ENCODE assay signal across 8 mouse cellular contexts in the genomic region with DNA sequence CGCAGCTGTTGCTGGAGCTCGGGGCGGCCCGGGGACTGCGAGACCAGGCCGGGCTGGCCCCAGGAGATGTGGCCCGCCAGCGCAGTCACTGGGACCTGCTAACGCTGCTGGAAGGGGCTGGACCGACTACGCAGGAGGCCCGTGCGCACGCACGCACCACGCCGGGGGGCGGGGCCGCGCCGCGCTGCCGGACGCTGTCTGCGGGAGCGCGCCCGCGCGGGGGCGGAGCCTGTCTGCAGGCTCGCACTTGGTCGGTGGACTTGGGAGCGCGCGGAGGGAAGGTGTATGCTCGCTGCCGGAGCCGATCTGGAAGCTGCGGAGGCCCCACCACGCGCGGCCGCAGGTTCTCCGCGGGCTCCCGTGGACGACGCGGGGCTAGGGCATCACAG. TPM values are rescaled to one million over a fixed set of nuclear protein-coding genes. Genes with fewer than 3 reads are reported as not detected.
DNase-seq lines count a peak whose midpoint lies in the region; ATAC-seq and TF ChIP-seq lines count a peak whose summit lies in the region.

No protein-coding gene starts in this region.

- WGBS in hindbrain, embryonic 14.5 days = 1% methylated on average over 49 of the region's 50 CpGs

- H3K4me3 ChIP-seq in hindbrain, embryonic 14.5 days (replicated peaks; ENCODE audit: low read length) = peak overlapping the region; percentile 74

- H3K36me3 ChIP-seq in hindbrain, embryonic 14.5 days (replicated peaks; ENCODE audit: control insufficient read depth, insufficient read depth) = no peaks in the 10 kb centered on the region

- in situ Hi-C loops in Patski (cut with MboI; ENCODE audit: low pct_unique_long_range_greater_than_20kb) = no loop called here

- H3K4me1 ChIP-seq in hindbrain, embryonic 14.5 days (replicated peaks; ENCODE audit: control insufficient read depth, insufficient read depth, low read length) = peaks cover 43% of the 10 kb centered on the region

- CTCF ChIA-PET in Patski (lab: Charles Lee) = no interaction called here

- POLR2A ChIA-PET in Patski (lab: Charles Lee) = interaction anchor here (1.3 to 1.4 kb wide), 2 partner anchors 11 to 15 kb away, joined by 3 to 6 read pairs; a partner anchor contains a TSS

- peak overlapping the region; percentile 98 for H3K4me2 ChIP-seq in hindbrain, embryonic 14.5 days (replicated peaks)

- ATAC-seq in Patski = peak; percentile 82
- ATAC-seq in hindbrain, embryonic 14.5 days (ENCODE audit: low FRiP score) = peak; percentile 83

- TF ChIP-seq CTCF in Patski (IDR thresholded peaks at IDR 0.05) = no peak

- H3K9ac ChIP-seq in hindbrain, embryonic 14.5 days = peak overlapping the region; percentile 95

- H3K9me3 ChIP-seq in hindbrain, embryonic 14.5 days (ENCODE audit: control insufficient read depth, low read length) = no peaks in the 10 kb centered on the region

- DNase-seq in Patski (ENCODE audit: low read depth, low spot score) = no peak
- peak; percentile 99 for DNase-seq in cerebellum, postnatal 25 days
- DNase-seq in frontal cortex, postnatal 25 days (ENCODE audit: low spot score in 2 of 2) = peak; percentile 95 to 96
- peak; percentile 98 for DNase-seq in hindbrain, embryonic 14.5 days (ENCODE audit: low spot score)
- peak; percentile 99 for DNase-seq in left cerebral cortex, adult 11 months (ENCODE audit: low spot score)
- peak; percentile 98 for DNase-seq in lung, postnatal 36 days
- DNase-seq in retina, embryonic 14.5 days (ENCODE audit: low spot score) = peak; percentile 95
- peak; percentile 97 to 98 for DNase-seq in thymus, postnatal 36 days

- H3K27me3 ChIP-seq in Patski = no peaks in the 10 kb centered on the region
- H3K27me3 ChIP-seq in hindbrain, embryonic 14.5 days (ENCODE audit: control insufficient read depth, insufficient read depth, low read length) = no peaks in the 10 kb centered on the region

- H3K27ac ChIP-seq in hindbrain, embryonic 14.5 days = peak overlapping the region; percentile 98

RNA-seq across cellular contexts. Expression of a gene that starts 2.2 kb away (rescaled TPM):
- 0.35 TPM for polyA plus RNA-seq in Patski (2021)
- polyA plus RNA-seq in hindbrain, embryonic 14.5 days (2014; fragmentation: Nextera tagmentation; extraction: Ambion mirVana) = 4.2 and 4.7 TPM in 2 replicates

RNA-seq across cellular contexts. Expression of a gene that starts 3.6 kb away (rescaled TPM):
- 59.7 TPM for polyA plus RNA-seq in Patski (2021)
- 7.1 and 10.5 TPM in 2 replicates for polyA plus RNA-seq in hindbrain, embryonic 14.5 days (2014; fragmentation: Nextera tagmentation; extraction: Ambion mirVana)

RNA-seq across cellular contexts. Expression of a gene that starts 10.2 kb away (rescaled TPM):
- 1.2 TPM for polyA plus RNA-seq in Patski (2021)
- polyA plus RNA-seq in hindbrain, embryonic 14.5 days (2014; fragmentation: Nextera tagmentation; extraction: Ambion mirVana) = 1.1 and 1.4 TPM in 2 replicates

RNA-seq across cellular contexts. Expression of a gene that starts 16.1 kb away (rescaled TPM):
- 69.1 TPM for polyA plus RNA-seq in Patski (2021)
- 196 and 211 TPM in 2 replicates for polyA plus RNA-seq in hindbrain, embryonic 14.5 days (2014; fragmentation: Nextera tagmentation; extraction: Ambion mirVana)

RNA-seq across cellular contexts. Expression of a gene that starts 16.6 kb away (rescaled TPM):
- 128 TPM for polyA plus RNA-seq in Patski (2021)
- 123 and 126 TPM in 2 replicates for polyA plus RNA-seq in hindbrain, embryonic 14.5 days (2014; fragmentation: Nextera tagmentation; extraction: Ambion mirVana)
